Mouse (Mus musculus): Measurements from ENCODE around the gene Nrtn.

GRCm38 (mm10) chr17:56736534-56736933 is 20.8 kb downstream of the Nrtn start:
- TF ChIP-seq POLR2A (IDR thresholded peaks at IDR 0.05; ENCODE audit: low read depth, low read length), result no peak
- TF ChIP-seq CTCF (IDR thresholded peaks at IDR 0.05; ENCODE audit: borderline replicate concordance, insufficient read depth, low read length), result no peak
